In the genomic region with DNA sequence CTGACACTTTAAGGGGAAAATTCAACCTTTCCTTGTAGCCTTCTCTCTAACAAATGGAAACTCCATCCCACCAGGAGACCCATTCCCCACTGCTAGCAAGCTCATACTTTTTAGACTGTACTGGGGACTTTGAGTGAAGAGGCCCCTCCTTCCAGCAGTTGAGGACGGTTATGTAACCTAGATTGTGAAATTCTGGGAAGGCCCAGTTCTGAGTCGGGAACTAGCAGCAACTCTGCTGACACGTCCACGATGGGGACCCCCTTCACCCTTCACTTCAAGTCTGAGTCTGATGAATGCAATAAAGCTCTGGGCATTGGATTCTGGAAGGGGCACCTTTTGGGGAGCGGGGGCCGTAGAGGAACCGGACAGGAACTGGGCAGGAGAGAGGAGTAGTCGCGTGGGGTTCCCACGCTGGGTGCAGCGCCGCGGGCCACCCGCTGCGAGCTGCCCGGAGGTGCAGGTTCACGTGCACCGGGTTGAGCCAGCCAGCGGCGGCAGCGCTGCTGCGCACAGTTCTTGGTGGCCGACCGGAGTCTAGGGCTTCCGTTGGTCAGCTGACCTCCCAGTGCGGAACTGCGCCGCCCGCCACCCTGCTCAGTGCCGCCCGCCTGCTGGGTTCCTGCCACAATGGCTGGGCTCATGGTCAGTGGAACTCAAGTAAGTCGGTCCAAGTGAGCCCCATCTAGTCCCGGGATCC, we compare ENCODE assay signal across 8 mouse cellular contexts. TPM values are rescaled to one million over a fixed set of nuclear protein-coding genes. Genes with fewer than 3 reads are reported as not detected.
DNase-seq lines count a peak whose midpoint lies in the region; ATAC-seq and TF ChIP-seq lines count a peak whose summit lies in the region.

Gene Lrmda, plus strand, starts transcription at position 461 of the 697 bp plus-strand sequence.

- ATAC-seq in hindbrain, embryonic 14.5 days (ENCODE audit: low FRiP score): no peak

- H3K9ac ChIP-seq in ES-Bruce4 (ENCODE audit: low read depth, poor library complexity, severe bottlenecking): peak within 1 kb of the TSS; percentile 1; the same call in 1 of the 2 replicates
- peak within 1 kb of the TSS; percentile 47 for H3K9ac ChIP-seq in hindbrain, embryonic 14.5 days

- no peak for TF ChIP-seq POLR2A in ES-Bruce4 (IDR thresholded peaks at IDR 0.05; ENCODE audit: insufficient read depth, low read length)

- no peak for TF ChIP-seq CTCF in ES-Bruce4 (IDR thresholded peaks at IDR 0.05; ENCODE audit: low read depth, low read length)
- peak; percentile 18; the same call in 1 of the 2 replicates for TF ChIP-seq CTCF in gastrocnemius, adult 2 months (IDR thresholded peaks at IDR 0.05)

- peaks cover 16% of the 10 kb centered on the region; the same call in 1 of the 2 replicates for H3K79me2 ChIP-seq in macrophage (ENCODE audit: inconsistent target)

- H3K9me3 ChIP-seq in ES-Bruce4 (replicated peaks; ENCODE audit: control insufficient read depth, insufficient read depth, low read length, poor library complexity, severe bottlenecking): no peaks in the 10 kb centered on the region
- no peaks in the 10 kb centered on the region for H3K9me3 ChIP-seq in hindbrain, embryonic 14.5 days (ENCODE audit: control insufficient read depth, low read length)

- H3K4me3 ChIP-seq in ES-Bruce4 (ENCODE audit: low read depth, low read length) (peak within 1 kb of the TSS; percentile 64), macrophage (ENCODE audit: inconsistent target) (peak within 1 kb of the TSS; percentile 69)
- peak within 1 kb of the TSS; percentile 82 for H3K4me3 ChIP-seq in gastrocnemius, adult 2 months
- H3K4me3 ChIP-seq in hindbrain, embryonic 14.5 days (replicated peaks; ENCODE audit: low read length): peak within 1 kb of the TSS; percentile 27

- no peaks in the 10 kb centered on the region for H3K4me1 ChIP-seq in ES-Bruce4 (ENCODE audit: control insufficient read depth, insufficient read depth, low read length)
- no peaks in the 10 kb centered on the region; the same call in 1 of the 2 replicates for H3K4me1 ChIP-seq in hindbrain, embryonic 14.5 days (replicated peaks; ENCODE audit: control insufficient read depth, insufficient read depth, low read length)

- peak; percentile 33 to 54 for DNase-seq in cerebellum, postnatal 10 days
- DNase-seq in gastrocnemius, adult 2 months: peak; percentile 88
- no peak for DNase-seq in hindbrain, embryonic 14.5 days (ENCODE audit: low spot score)
- DNase-seq in left cerebral cortex, postnatal 10 days (ENCODE audit: extremely low spot score in 1 of 2, low spot score in 2 of 2): peak; percentile 13 to 79
- peak; percentile 42 for DNase-seq in right cerebral cortex, adult 18-20 months
- DNase-seq in urinary bladder, adult 18-20 months (ENCODE audit: low spot score in 2 of 2): peak; percentile 73 to 78

- no peaks in the 10 kb centered on the region for H3K27me3 ChIP-seq in ES-Bruce4 (ENCODE audit: control insufficient read depth, insufficient read depth, low read length, poor library complexity, severe bottlenecking)
- H3K27me3 ChIP-seq in hindbrain, embryonic 14.5 days (ENCODE audit: control insufficient read depth, insufficient read depth, low read length): peaks cover 15% of the 10 kb centered on the region

- no peak for TF ChIP-seq EP300 in ES-Bruce4 (IDR thresholded peaks at IDR 0.05; ENCODE audit: insufficient read depth, low read depth, low read length)

- peak within 1 kb of the TSS; percentile 62 for H3K4me2 ChIP-seq in hindbrain, embryonic 14.5 days (replicated peaks)

- H3K36me3 ChIP-seq in ES-Bruce4 (ENCODE audit: control insufficient read depth, insufficient read depth, low read length, poor library complexity, severe bottlenecking) (no peaks in the 10 kb centered on the region), macrophage (ENCODE audit: inconsistent target) (no peaks in the 10 kb centered on the region)
- H3K36me3 ChIP-seq in hindbrain, embryonic 14.5 days (replicated peaks; ENCODE audit: control insufficient read depth, insufficient read depth): no peaks in the 10 kb centered on the region

- no peak within 1 kb of the TSS for H3K27ac ChIP-seq in ES-Bruce4 (ENCODE audit: insufficient read depth, low read length)
- H3K27ac ChIP-seq in gastrocnemius, adult 2 months: peak within 1 kb of the TSS; percentile 90
- H3K27ac ChIP-seq in hindbrain, embryonic 14.5 days: no peak within 1 kb of the TSS
- H3K27ac ChIP-seq in macrophage: peak within 1 kb of the TSS; percentile 89

- 4% methylated on average over 33 of the region's 33 CpGs for WGBS in hindbrain, embryonic 14.5 days
- under 1% methylated on average over 33 of the region's 33 CpGs for WGBS in macrophage (ENCODE audit: missing documents)

- intact Hi-C loops in gastrocnemius, adult 2 months (cut with DNase I): loop anchor here (2.0 kb wide), 1 partner anchor 31 kb away; the partner anchor contains the start of gene Zfp503
- intact Hi-C loops in left cerebral cortex, postnatal 10 days (cut with DNase I): no loop called here

RNA-seq across cellular contexts. Expression of gene Lrmda, which starts in this region (rescaled TPM):
- polyA plus RNA-seq in ES-Bruce4 (2011; ENCODE audit: insufficient read depth, insufficient read length, low read depth, missing spikeins) (not detected in 2 replicates), macrophage (2018) (18.1 to 23.7 TPM (median 19.6 TPM) in 3 replicates)
- 1 to 10 TPM; 2.6 to 2.9 TPM for total RNA-seq in gastrocnemius, adult 2 months (2021)
- polyA plus RNA-seq in hindbrain, embryonic 14.5 days (2014; fragmentation: Nextera tagmentation; extraction: Ambion mirVana): 0.43 and 0.64 TPM in 2 replicates
- 1 to 10 TPM in 1 of 2 experiments, not detected in 1; 1.1 TPM for total RNA-seq in left cerebral cortex, postnatal 10 days (2021)
- 100 to 1,000 TPM; 118 to 408 (median 284) TPM for total RNA-seq in macrophage (2018; cell fraction: chromatin; rRNA removed)
- 10 to 100 TPM; 22.7 to 54.5 (median 35.5) TPM for total RNA-seq in macrophage (2018; cell fraction: cytosol; rRNA removed)
- 100 to 1,000 TPM in 24 of 26 experiments, 10 to 100 TPM in 2; 84.1 to 205 (median 139) TPM for total RNA-seq in macrophage (2018; cell fraction: nucleus; rRNA removed)

Comparison
In these comparisons a context has a peak if more than half of its experiments do, and no peak if none do; other contexts are left out.
1. RNA of gene Lrmda (polyA plus RNA-seq): 18.1 to 23.7 TPM in macrophage; 0.43 to 0.64 TPM in hindbrain, embryonic 14.5 days and not detected in ES-Bruce4; every median in the first group is over 10 times any median in the second.
2. H3K27ac ChIP-seq: peak in gastrocnemius, adult 2 months (single experiment) and macrophage (single experiment); none in ES-Bruce4 (single experiment) and hindbrain, embryonic 14.5 days (single experiment).
3. H3K4me3 ChIP-seq: peak in every context shown above with its lines; median percentile 82 in gastrocnemius, adult 2 months; 69 in macrophage; 64 in ES-Bruce4; 27 in hindbrain, embryonic 14.5 days.